Mouse (Mus musculus) frontal cortex, postnatal 25 days (tissue): ENCODE results near the gene Aspm.

Experiments used
- DNase-seq, 2 experiments: peaks; one replicate each; pipeline ENCODE4 v3.0.0; 2022; ENCODE audit warnings: low spot score in 2 of 2

The Aspm gene

DNA sequence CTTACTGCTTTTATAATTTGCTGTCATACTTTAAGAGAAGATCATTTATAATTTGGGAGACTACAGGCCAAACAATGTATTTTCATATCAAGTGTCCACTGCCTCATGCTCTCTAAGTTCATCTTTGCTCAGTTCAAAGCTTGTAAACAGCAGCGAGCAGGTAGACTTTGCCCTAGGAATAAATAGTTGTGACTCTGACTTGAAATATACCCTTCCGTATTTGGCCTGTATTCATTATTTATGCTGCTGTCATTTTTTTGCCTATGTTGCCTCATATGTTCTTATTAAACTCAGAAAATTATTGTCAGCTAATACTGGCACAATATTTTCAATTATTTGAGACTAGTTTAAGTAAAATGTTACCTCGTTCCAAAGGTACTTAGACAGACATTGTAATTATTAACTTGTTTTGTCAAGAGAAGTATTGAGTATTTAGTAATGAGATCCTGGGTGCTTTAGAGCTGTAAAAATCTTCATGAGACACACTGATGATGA, 46.7 kb downstream of the Aspm start, which contains the start of gene F13b:
TSS of gene F13b (plus strand) at position 445 of the 495 bp plus-strand sequence.
- DNase-seq = no peak

DNA sequence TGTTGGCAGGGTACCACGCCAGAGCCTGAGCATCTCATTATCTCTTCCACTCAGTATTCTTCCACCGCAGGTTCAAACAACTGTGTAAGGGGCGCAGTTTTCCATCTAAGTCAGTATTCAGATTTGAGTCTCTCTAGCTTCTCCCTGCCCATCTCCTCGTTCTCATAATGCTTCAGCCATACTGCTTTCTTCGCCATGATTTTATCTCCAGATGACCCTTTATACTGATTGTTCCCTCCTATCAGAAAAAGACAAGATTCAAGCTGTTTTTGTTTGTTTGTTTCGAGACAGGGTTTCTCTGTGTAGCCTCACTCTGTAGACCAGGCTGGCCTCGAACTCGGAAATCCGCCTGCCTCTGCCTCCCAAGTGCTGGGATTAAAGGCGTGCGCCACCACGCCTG, 60.0 kb downstream of the Aspm start:
- no peak for DNase-seq
